Mouse (Mus musculus): ENCODE data around the gene Pex5l. TPM values are rescaled to one million over a fixed set of nuclear protein-coding genes. Genes with fewer than 3 reads are reported as not detected.

Pex5l gene
- polyA plus RNA-seq, 1 experiment from 2014 or later, result not detected

DNA sequence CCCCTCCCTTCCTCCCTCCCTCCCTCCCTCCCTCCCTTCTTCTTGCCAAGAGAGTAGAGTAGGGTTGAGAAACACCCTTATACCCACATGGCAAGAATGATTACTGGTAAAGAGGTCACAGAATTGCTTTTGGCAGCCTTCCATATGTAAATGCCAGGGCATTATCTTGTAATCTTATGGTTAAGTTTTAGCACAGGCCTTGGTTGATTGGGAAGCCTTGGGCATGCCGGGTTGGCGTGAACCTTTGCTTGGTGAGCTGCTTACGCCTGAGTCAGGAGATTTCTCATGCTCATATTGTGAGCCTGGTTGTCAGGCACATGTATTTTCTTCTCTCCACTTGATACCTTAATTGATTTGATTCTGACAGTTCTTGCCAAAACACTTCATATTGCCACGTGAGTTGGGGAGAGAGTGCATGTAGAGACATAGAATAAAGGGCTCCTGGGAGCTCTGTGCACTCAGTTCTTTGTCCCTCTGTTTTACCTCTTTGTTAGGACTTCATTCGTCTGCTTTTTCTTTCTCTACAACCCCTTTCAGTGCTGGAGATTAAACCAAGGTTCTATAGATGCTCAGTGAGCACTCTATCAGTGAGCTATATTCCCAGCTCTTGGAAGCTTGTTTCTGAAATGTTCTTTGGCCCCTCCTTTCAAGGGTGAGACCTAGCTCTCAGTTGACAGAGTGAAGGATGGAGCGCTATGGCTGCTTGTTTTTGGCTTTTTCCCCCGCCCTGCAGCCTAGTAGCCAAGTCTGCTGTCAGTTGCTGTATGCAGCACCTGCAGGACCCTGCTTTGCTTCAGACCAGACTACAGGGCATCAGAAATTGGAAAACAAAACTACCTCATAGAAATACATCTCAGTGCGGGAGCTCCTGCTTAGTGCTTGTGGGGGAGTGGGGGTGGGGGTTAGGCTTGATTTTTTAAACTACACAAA lies 236.9 kb downstream of the Pex5l start:
- 78% methylated on average over 8 of the region's 8 CpGs for WGBS (ENCODE audit: insufficient replicate concordance)
- Histone ChIP-seq H3K27ac (ENCODE audit: low read depth) (no peak overlapping the region), H3K36me3 (replicated peaks; ENCODE audit: insufficient read depth, low read length) (no peaks in the 10 kb centered on the region), H3K9ac (replicated peaks) (no peak overlapping the region), H3K27me3 (ENCODE audit: insufficient read depth, low read length) (no peaks in the 10 kb centered on the region), H3K4me2 (ENCODE audit: low read depth, low read length) (no peak overlapping the region), H3K9me3 (ENCODE audit: low read length) (no peaks in the 10 kb centered on the region), H3K4me3 (ENCODE audit: low read depth, low read length) (no peak overlapping the region), H3K4me1 (ENCODE audit: insufficient read depth) (no peaks in the 10 kb centered on the region)
- TF ChIP-seq CTCF (IDR thresholded peaks at IDR 0.05; ENCODE audit: low read depth) (no peak), EP300 (IDR thresholded peaks at IDR 0.05; ENCODE audit: low read depth) (no peak)
- DNase-seq (no peak), ATAC-seq (no peak)

DNA sequence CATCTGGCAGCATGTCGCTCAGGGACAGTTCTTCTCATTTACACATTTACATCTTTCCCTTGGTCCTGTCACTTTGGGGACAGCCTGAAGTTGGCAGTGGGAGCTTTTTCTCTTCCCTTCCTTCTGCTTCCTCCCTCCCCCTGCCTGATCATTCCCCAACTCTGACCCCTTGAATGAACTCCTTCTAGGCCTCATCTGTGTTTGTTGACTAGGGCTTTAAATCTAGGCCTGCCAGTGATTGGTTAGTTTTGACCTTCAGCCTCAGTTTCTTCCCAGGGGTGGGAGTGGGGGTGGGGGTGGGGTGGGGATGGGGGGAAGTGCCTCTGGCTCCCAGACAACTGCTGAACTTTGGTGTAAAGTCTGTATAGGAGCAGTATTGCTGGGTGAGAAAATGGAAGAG lies 238.4 kb downstream of the Pex5l start:
- no peak overlapping the region for H3K4me3 ChIP-seq (ENCODE audit: low read depth, low read length)
- no peaks in the 10 kb centered on the region for H3K27me3 ChIP-seq (ENCODE audit: insufficient read depth, low read length)
- WGBS (ENCODE audit: insufficient replicate concordance), result 77% methylated on average over 1 of the region's 1 CpGs
- H3K9ac ChIP-seq (replicated peaks), result no peak overlapping the region
- H3K27ac ChIP-seq (ENCODE audit: low read depth), result no peak overlapping the region
- no peaks in the 10 kb centered on the region for H3K36me3 ChIP-seq (replicated peaks; ENCODE audit: insufficient read depth, low read length)
- no peaks in the 10 kb centered on the region for H3K4me1 ChIP-seq (ENCODE audit: insufficient read depth)
- DNase-seq (no peak), ATAC-seq (no peak)
- no peak overlapping the region for H3K4me2 ChIP-seq (ENCODE audit: low read depth, low read length)
- H3K9me3 ChIP-seq (ENCODE audit: low read length), result no peaks in the 10 kb centered on the region
- no peak for TF ChIP-seq CTCF (IDR thresholded peaks at IDR 0.05; ENCODE audit: low read depth)
- no peak for TF ChIP-seq EP300 (IDR thresholded peaks at IDR 0.05; ENCODE audit: low read depth)

- TF ChIP-seq CTCF (IDR thresholded peaks at IDR 0.05; ENCODE audit: low read depth) (no peak), EP300 (IDR thresholded peaks at IDR 0.05; ENCODE audit: low read depth) (no peak)
- Histone ChIP-seq H3K4me1 (ENCODE audit: insufficient read depth) (no peaks in the 10 kb centered on the region), H3K27ac (ENCODE audit: low read depth) (no peak overlapping the region), H3K9ac (replicated peaks) (no peak overlapping the region), H3K4me2 (ENCODE audit: low read depth, low read length) (no peak overlapping the region), H3K4me3 (ENCODE audit: low read depth, low read length) (no peak overlapping the region), H3K27me3 (ENCODE audit: insufficient read depth, low read length) (no peaks in the 10 kb centered on the region), H3K9me3 (ENCODE audit: low read length) (no peaks in the 10 kb centered on the region), H3K36me3 (replicated peaks; ENCODE audit: insufficient read depth, low read length) (no peaks in the 10 kb centered on the region)
- no peak for ATAC-seq
- WGBS (ENCODE audit: insufficient replicate concordance), result 53% methylated on average over 4 of the region's 4 CpGs
- no peak for DNase-seq
Measured at GRCm38 (mm10) chr3:32903462-32903861, 239.6 kb downstream of the Pex5l start.

Data from liver, postnatal 0 days (tissue).